Mouse (Mus musculus): ENCODE results near the gene Agrp.

Gene Agrp

GRCm38 (mm10) chr8:105636963-105637510, at the start of gene Agrp:
Agrp (minus strand) TSS chr8:105637393.
- peak; percentile 53 for DNase-seq (ENCODE audit: low spot score)

GRCm38 (mm10) chr8:105686551-105686950, 49.4 kb upstream of the Agrp start:
- no peak for DNase-seq (ENCODE audit: low spot score)

GRCm38 (mm10) chr8:105685796-105686308, 48.7 kb upstream of the Agrp start, which contains the start of gene Carmil2:
Carmil2 (plus strand) TSS chr8:105686274.
- DNase-seq (ENCODE audit: low spot score) = peak; percentile 50

GRCm38 (mm10) chr8:105685325-105685724, 48.1 kb upstream of the Agrp start:
- no peak for DNase-seq (ENCODE audit: low spot score)

- no peak for DNase-seq (ENCODE audit: low spot score)
Observed at GRCm38 (mm10) chr8:105677891-105678290, 40.7 kb upstream of the Agrp start.

- DNase-seq (ENCODE audit: low spot score) = peak; percentile 60
Observed at GRCm38 (mm10) chr8:105661167-105661566, 24.0 kb upstream of the Agrp start.

- DNase-seq (ENCODE audit: low spot score) = no peak
Observed at GRCm38 (mm10) chr8:105657641-105658040, 20.4 kb upstream of the Agrp start.

GRCm38 (mm10) chr8:105648929-105649328, 11.7 kb upstream of the Agrp start:
- DNase-seq (ENCODE audit: low spot score) = no peak

- no peak for DNase-seq (ENCODE audit: low spot score)
Observed at GRCm38 (mm10) chr8:105645205-105645604, 8.0 kb upstream of the Agrp start.

- no peak for DNase-seq (ENCODE audit: low spot score)
Observed at GRCm38 (mm10) chr8:105640511-105640910, 3.3 kb upstream of the Agrp start.

- no peak for DNase-seq (ENCODE audit: low spot score)
Observed at GRCm38 (mm10) chr8:105639835-105640234, 2.6 kb upstream of the Agrp start.

GRCm38 (mm10) chr8:105638510-105638909, 1.3 kb upstream of the Agrp start:
- no peak for DNase-seq (ENCODE audit: low spot score)

- peak; percentile 68 for DNase-seq (ENCODE audit: low spot score)
Observed at GRCm38 (mm10) chr8:105637601-105638041, 428 bp upstream of the Agrp start.

GRCm38 (mm10) chr8:105636018-105636962, 903 bp downstream of the Agrp start, which contains the start of gene Ctcf:
Ctcf (plus strand) TSS chr8:105636568.
- DNase-seq (ENCODE audit: low spot score) = peak; percentile 92

- peak; percentile 21 for DNase-seq (ENCODE audit: low spot score)
Observed at GRCm38 (mm10) chr8:105635481-105635880, 1.7 kb downstream of the Agrp start.

- DNase-seq (ENCODE audit: low spot score) = no peak
Observed at GRCm38 (mm10) chr8:105634771-105635458, 2.3 kb downstream of the Agrp start.

GRCm38 (mm10) chr8:105629337-105629736, 7.9 kb downstream of the Agrp start:
- no peak for DNase-seq (ENCODE audit: low spot score)

GRCm38 (mm10) chr8:105626086-105626485, 11.1 kb downstream of the Agrp start:
- no peak for DNase-seq (ENCODE audit: low spot score)

GRCm38 (mm10) chr8:105624831-105625230, 12.4 kb downstream of the Agrp start:
- peak; percentile 48 for DNase-seq (ENCODE audit: low spot score)

- DNase-seq (ENCODE audit: low spot score) = no peak
Observed at GRCm38 (mm10) chr8:105624401-105624800, 12.8 kb downstream of the Agrp start.

- peak; percentile 22 for DNase-seq (ENCODE audit: low spot score)
Observed at GRCm38 (mm10) chr8:105623679-105624245, 13.4 kb downstream of the Agrp start.

GRCm38 (mm10) chr8:105623118-105623517, 14.1 kb downstream of the Agrp start:
- peak; percentile 29 for DNase-seq (ENCODE audit: low spot score)

All from embryo, embryonic 10 days (tissue).